Mouse (Mus musculus) C2C12 (cell line): Measurements from ENCODE around the gene Gm45337.
"Not testable (repeated sequence)": the region's sequence is repeated elsewhere in the genome, so short reads cannot be mapped to it uniquely, and the experiment has no call there.

ENCODE experiments used
- CTCF ChIP-seq: IDR thresholded peaks from one replicate; pipeline ENCODE4 v1.5.1; 2011; ENCODE audit not compliant: control insufficient read depth, insufficient read depth, insufficient read length
- MAX ChIP-seq: IDR thresholded peaks from one replicate; pipeline ENCODE4 v1.6.1; 2011; ENCODE audit warnings: mild to moderate bottlenecking, control low read depth
- MYOG ChIP-seq: IDR thresholded peaks from one replicate; pipeline ENCODE4 v1.6.1; 2011; ENCODE audit not compliant: control insufficient read depth, insufficient read length; ENCODE audit errors: extremely low read depth
- USF1 ChIP-seq: IDR thresholded peaks from one replicate; pipeline ENCODE4 v1.6.1; 2011; ENCODE audit warnings: low read depth, mild to moderate bottlenecking, control low read depth, moderate library complexity

GRCm38 (mm10) chr7:142143506-142144010, 849 bp downstream of the Gm45337 start:
- TF ChIP-seq CTCF, MAX, MYOG, USF1: not testable (repeated sequence)
